Mouse (Mus musculus) MEL (cell line): ENCODE results near the gene Nelfa.

ENCODE experiments used
- BHLHE40 ChIP-seq: IDR thresholded peaks from 2 replicates; pipeline ENCODE4 v1.6.1; 2012; ENCODE audit warnings: low read depth, mild to moderate bottlenecking, inconsistent platforms, low read length, improper control_type of control experiment, borderline replicate concordance
- CTCF ChIP-seq, 3 experiments: IDR thresholded peaks in 2 of 3; conservative IDR thresholded peaks in 1 of 3; 2 replicates each; pipeline ENCODE4 v1.5.1; 2011 to 2012; ENCODE audit warnings: low read length in 3 of 3, low read depth in 2 of 3, mild to moderate bottlenecking in 2 of 3, improper control_type of control experiment in 1 of 3, inconsistent platforms in 1 of 3, mixed read lengths in 1 of 3, moderate library complexity in 1 of 3; ENCODE audit not compliant: control insufficient read depth in 1 of 3, insufficient read depth in 1 of 3, poor library complexity in 1 of 3, severe bottlenecking in 1 of 3
- EP300 ChIP-seq, 2 experiments: IDR thresholded peaks; 2 replicates each; pipeline ENCODE4 v1.6.1; 2011; ENCODE audit warnings: improper control_type of control experiment in 2 of 2, low read length in 2 of 2, low read depth in 1 of 2, mild to moderate bottlenecking in 1 of 2
- MAFK ChIP-seq: IDR thresholded peaks from 2 replicates; pipeline ENCODE4 v1.6.1; 2011; ENCODE audit warnings: low read depth, mild to moderate bottlenecking, low read length, improper control_type of control experiment, borderline replicate concordance
- MYC ChIP-seq: IDR thresholded peaks from 2 replicates; pipeline ENCODE4 v1.6.1; 2011; ENCODE audit warnings: low read depth, mild to moderate bottlenecking, low read length, improper control_type of control experiment, moderate library complexity
- NRF1 ChIP-seq: IDR thresholded peaks from 2 replicates; pipeline ENCODE4 v1.6.1; 2014; ENCODE audit warnings: low read depth, mild to moderate bottlenecking, inconsistent platforms, low read length, improper control_type of control experiment, moderate library complexity; ENCODE audit not compliant: poor library complexity, insufficient read depth, severe bottlenecking
- POLR2A ChIP-seq, 2 experiments: IDR thresholded peaks; 2 replicates each; pipeline ENCODE4 v1.6.1; 2011 to 2012; ENCODE audit warnings: low read length in 2 of 2, mild to moderate bottlenecking in 2 of 2, control low read depth in 1 of 2, improper control_type of control experiment in 1 of 2, low read depth in 1 of 2, moderate library complexity in 1 of 2; ENCODE audit not compliant: control insufficient read depth in 1 of 2, insufficient read depth in 1 of 2, poor library complexity in 1 of 2
- SIN3A ChIP-seq: IDR thresholded peaks from 2 replicates; pipeline ENCODE4 v1.6.1; 2012; ENCODE audit warnings: low read length, improper control_type of control experiment, inconsistent platforms
- SMC3 ChIP-seq: IDR thresholded peaks from 2 replicates; pipeline ENCODE4 v1.6.1; 2011; ENCODE audit warnings: low read depth, low read length, improper control_type of control experiment
- TAL1 ChIP-seq: IDR thresholded peaks from 2 replicates; pipeline ENCODE4 v1.6.1; 2012; ENCODE audit warnings: mild to moderate bottlenecking, inconsistent platforms, low read length, moderate library complexity, mixed read lengths
- TCF12 ChIP-seq: IDR thresholded peaks from 2 replicates; pipeline ENCODE4 v1.6.1; 2014; ENCODE audit warnings: low read depth, mild to moderate bottlenecking, inconsistent platforms, low read length, improper control_type of control experiment, moderate library complexity

- no peak for TF ChIP-seq SMC3
- no peak for TF ChIP-seq CTCF (IDR thresholded peaks at IDR 0.05 in 2 of 3, conservative IDR thresholded peaks at IDR 0.05 in 1 of 3; ENCODE audit: control insufficient read depth in 1 of 3, insufficient read depth in 1 of 3, low read depth in 2 of 3, low read length in 3 of 3, poor library complexity in 1 of 3, severe bottlenecking in 1 of 3)
- no peak for TF ChIP-seq TAL1
- TF ChIP-seq SIN3A, result no peak
- TF ChIP-seq EP300 (IDR thresholded peaks at IDR 0.05; ENCODE audit: low read depth in 1 of 2, low read length in 2 of 2), result no peak
- TF ChIP-seq MAFK, result no peak
- no peak for TF ChIP-seq BHLHE40
- no peak for TF ChIP-seq TCF12
- no peak for TF ChIP-seq NRF1
- no peak for TF ChIP-seq MYC
- TF ChIP-seq POLR2A (IDR thresholded peaks at IDR 0.05; ENCODE audit: control insufficient read depth in 1 of 2, insufficient read depth in 1 of 2, low read depth in 1 of 2, low read length in 2 of 2, poor library complexity in 1 of 2), result no peak
Measured at GRCm38 (mm10) chr5:33903176-33903575, 33.0 kb downstream of the Nelfa start.
